Mouse (Mus musculus) lung, postnatal 14 days (tissue): ENCODE data around the gene Dnah7a.
"Not testable (repeated sequence)": the region's sequence is repeated elsewhere in the genome, so short reads cannot be mapped to it uniquely, and the experiment has no call there.

Source experiments
- DNase-seq: peaks from one replicate; pipeline ENCODE4 v3.0.0; 2021

Gene Dnah7a

DNA sequence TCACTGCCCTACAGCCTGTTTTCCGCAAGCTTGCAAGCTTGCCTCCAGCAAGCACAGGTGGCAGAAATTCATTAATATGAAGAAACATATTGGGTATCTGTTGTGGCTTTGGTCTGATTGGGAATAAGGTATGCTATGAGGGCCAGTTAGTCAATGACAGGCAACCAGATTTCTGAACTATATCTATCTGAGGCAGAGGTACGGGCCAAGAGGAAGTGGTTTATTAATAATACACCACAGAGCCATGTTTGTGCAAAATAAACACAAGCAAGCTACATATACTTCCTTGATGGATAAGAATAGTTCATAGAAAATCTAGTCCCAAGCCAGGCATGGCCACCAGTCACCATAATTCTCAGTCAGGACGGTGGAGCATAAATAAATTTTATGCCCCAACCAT lies 328.9 kb downstream of the Dnah7a start:
- DNase-seq, result no peak

DNA sequence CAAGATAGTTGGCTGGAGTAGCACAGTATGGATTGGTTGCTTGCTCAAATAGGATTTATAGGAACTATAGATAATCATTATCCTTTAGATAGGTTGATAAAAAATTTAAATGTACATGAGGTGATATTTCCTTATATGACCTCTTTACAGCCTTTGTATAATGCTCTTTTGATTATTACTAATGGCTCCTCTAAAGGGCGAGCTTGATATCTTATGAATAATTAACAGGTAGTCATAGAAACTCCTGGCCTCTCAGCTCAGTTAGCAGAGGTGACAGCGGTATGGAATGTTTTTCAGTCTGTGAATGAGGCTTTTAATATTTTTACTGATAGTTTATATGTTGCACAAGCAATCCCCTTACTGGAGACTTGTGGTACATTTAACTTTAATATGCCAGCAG lies 330.6 kb downstream of the Dnah7a start:
- DNase-seq, result not testable (repeated sequence)

DNA sequence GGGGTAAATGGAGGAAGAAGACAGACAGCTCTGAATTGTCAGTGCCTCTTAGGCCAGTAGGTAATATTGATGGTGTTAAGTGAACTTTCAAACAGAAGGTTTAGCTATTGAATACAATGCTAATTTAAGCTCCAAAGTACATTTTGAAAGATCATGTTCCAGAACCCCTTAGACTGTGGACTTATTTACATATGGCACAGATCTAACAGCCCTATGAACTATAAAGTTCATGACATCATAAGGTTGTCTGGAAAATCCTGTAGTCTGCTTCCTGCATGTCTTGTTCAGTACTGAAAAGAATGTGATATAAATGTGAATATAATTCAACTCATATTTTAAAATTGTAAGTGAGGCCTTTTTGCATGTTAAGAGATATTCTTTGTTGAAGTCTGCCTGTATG lies 347.6 kb downstream of the Dnah7a start:
- no peak for DNase-seq

DNA sequence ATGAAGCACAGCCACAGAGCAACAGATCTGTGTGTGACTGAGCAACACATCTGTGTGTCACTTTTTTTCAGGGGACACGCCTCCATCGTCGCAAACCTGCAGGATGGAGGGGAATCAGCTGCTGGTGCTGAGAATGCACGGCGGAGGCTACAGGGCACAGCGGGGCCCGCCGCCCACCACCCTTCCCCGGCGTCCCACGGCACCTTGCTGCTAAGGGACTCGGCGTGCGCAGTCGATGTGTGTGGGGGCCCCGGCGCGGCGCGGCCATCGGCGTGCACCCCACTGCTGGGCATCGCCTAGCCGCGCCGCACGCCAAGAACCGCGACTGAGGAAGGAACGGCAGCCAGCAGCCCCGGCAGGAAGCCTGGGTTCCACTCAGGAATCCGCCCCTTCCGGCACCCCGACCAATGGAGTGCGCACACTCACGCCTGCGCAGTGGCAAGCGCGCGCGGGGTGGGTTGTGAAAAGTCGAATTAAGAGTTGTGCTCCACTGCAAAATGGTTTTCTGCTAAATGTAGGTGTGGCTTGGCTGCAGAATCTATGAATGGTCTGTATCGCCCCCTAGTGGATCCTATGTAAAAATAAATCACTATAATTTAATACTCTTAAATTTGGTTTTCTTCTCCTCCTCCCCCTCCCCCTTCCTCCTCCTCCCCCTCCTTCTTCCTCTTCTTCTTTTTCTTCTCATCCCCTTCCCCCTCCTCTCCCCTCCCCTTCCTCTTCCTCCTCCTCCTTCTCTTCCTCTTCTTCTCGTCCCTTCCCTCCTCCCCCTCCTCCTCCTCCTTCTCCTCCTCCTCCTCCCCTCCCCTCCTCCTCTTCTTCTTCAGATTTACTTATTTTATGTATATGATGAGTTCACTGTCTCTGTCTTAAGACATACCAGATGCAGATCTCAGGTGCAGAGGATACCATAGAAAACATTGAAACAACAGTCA lies 354.0 kb downstream of the Dnah7a start, which contains the start of the genes Asdurf, Gm28551 and Asnsd1:
Asdurf (minus strand) TSS at position 293 of the 935 bp plus-strand sequence.
Gm28551 (minus strand) TSS at position 341 of the 935 bp plus-strand sequence.
Asnsd1 (minus strand) TSS at position 426 of the 935 bp plus-strand sequence.
- peak; percentile 97 for DNase-seq
